Mouse (Mus musculus) common myeloid progenitor, adult 5-6 weeks (primary cell): ENCODE measurements at regions not wholly inside any gene's neighbourhood (a gene's known extent, or its start where the extent isn't known, plus 50 kb on each side); places are given as distances from the start of the nearest gene placed in this dataset.

Experiments used
- ATAC-seq: replicated peaks from 2 replicates; pipeline ENCODE4 v1.8.0; 2016; ENCODE audit warnings: low read depth, mild to moderate bottlenecking, moderate TSS enrichment, inconsistent platforms; ENCODE audit not compliant: poor library complexity, severe bottlenecking

GRCm38 (mm10) chr6:117237096-117237495 is 68.8 kb downstream of the Cxcl12 start:
- ATAC-seq: no peak

- ATAC-seq: peak; percentile 91
Measured at GRCm38 (mm10) chr6:117241206-117241605, 72.9 kb downstream of the Cxcl12 start.

GRCm38 (mm10) chr6:117245398-117245797 is 77.1 kb downstream of the Cxcl12 start:
- no peak for ATAC-seq

GRCm38 (mm10) chr6:117245849-117246248 is 77.5 kb downstream of the Cxcl12 start:
- 0 out of 2 replicates have a peak, but pooled peaks have one; percentile 7 for ATAC-seq

- ATAC-seq: peak; percentile 67; the same call in 1 of the 2 replicates
Measured at GRCm38 (mm10) chr6:117249230-117249921, 81.0 kb downstream of the Cxcl12 start.

GRCm38 (mm10) chr6:117250051-117250450 is 81.7 kb downstream of the Cxcl12 start:
- peak; percentile 36; the same call in 1 of the 2 replicates for ATAC-seq

GRCm38 (mm10) chr6:117251383-117251925 is 83.1 kb downstream of the Cxcl12 start:
- ATAC-seq: no peak

GRCm38 (mm10) chr6:117252361-117252760 is 84.0 kb downstream of the Cxcl12 start:
- ATAC-seq: no peak

GRCm38 (mm10) chr6:117253036-117253435 is 84.7 kb downstream of the Cxcl12 start:
- no peak for ATAC-seq

GRCm38 (mm10) chr6:117253586-117254330 is 85.4 kb downstream of the Cxcl12 start:
- no peak for ATAC-seq

GRCm38 (mm10) chr6:117254620-117255228 is 86.4 kb downstream of the Cxcl12 start:
- peak; percentile 81 for ATAC-seq

- ATAC-seq: no peak
Measured at GRCm38 (mm10) chr6:117255399-117256098, 87.2 kb downstream of the Cxcl12 start.

GRCm38 (mm10) chr6:117256099-117256471 is 87.8 kb downstream of the Cxcl12 start:
- no peak for ATAC-seq

GRCm38 (mm10) chr6:117257591-117257990 is 89.3 kb downstream of the Cxcl12 start:
- ATAC-seq: no peak

GRCm38 (mm10) chr6:117267906-117268305 is 99.6 kb downstream of the Cxcl12 start:
- no peak for ATAC-seq

GRCm38 (mm10) chr6:117268376-117268775 is 100.0 kb downstream of the Cxcl12 start:
- ATAC-seq: no peak

GRCm38 (mm10) chr6:117270261-117270660 is 101.9 kb downstream of the Cxcl12 start:
- 0 out of 2 replicates have a peak, but pooled peaks have one; percentile 37 for ATAC-seq

- ATAC-seq: peak; percentile 78
Measured at GRCm38 (mm10) chr6:117271562-117272226, 103.4 kb downstream of the Cxcl12 start.

GRCm38 (mm10) chr6:117272227-117272955 is 104.1 kb downstream of the Cxcl12 start:
- ATAC-seq: no peak
